Mouse (Mus musculus): ENCODE measurements at regions not wholly inside any gene's neighbourhood (a gene's known extent, or its start where the extent isn't known, plus 50 kb on each side); places are given as distances from the start of the nearest gene placed in this dataset.
A peak's percentile ranks its signal among the peaks of the same experiment; 100 is the strongest.

DNA sequence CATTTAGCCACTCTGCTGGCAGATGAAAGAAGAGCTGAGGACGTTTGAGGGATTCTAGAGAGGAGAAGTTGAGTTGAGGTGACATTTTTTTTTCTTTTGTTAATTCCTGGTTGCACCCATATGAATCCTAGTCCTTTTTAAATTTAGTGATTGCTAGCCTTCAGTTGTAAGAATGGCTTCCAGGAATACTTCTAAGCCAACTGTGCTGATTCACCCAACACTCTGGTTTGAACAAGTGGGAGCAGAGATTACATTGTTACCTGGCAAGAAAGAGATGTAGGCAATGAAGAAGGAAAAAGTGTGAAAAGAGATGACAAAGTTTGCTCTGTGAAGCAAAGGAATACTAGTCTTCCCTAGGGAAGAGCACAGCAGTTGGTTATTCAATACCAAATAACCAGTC, 261.1 kb upstream of the Kcnq5 start:
- no peak for DNase-seq (ENCODE audit: low spot score in 2 of 2)

DNA sequence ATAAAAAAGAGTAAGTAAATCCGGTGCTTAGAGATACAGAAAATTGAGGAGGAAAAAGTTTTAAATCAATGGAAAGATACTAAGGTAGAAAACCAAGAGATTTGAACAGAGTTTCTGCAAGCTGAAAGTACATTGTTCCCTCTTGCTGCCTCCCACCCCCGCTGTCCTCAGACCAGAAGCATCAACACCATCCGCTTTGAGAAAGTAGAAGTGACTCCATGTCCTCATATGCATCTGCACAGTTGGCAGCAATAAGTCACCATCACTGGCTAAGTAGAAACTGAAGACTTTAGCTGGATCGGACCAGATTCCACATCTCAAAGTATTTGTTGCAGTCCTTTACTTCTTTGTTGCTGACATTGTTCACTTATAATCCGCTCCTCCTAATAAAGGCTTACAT, 250.1 kb upstream of the Kcnq5 start:
- DNase-seq (ENCODE audit: low spot score in 2 of 2), result peak in 1 of 2 experiments; percentile 13

DNA sequence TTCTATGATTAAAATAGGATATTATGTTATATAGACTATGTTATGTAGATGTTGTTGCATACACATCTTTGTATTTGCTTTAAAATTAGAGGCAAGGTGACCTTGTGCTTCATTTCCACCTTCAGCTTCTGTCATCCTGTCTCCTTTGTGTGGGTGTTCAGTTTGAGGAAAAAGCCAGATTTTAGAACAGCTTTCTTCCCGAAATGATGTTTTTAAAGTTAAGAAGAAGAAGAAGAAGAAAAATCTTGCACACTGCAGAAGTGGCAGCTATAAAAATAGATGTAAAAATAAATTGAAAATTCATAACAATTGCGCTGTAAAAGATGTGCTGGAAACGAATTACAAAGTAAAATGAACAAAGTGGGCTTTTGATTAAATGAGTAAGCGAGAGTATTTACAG, 249.5 kb upstream of the Kcnq5 start:
- no peak for DNase-seq (ENCODE audit: low spot score in 2 of 2)

DNA sequence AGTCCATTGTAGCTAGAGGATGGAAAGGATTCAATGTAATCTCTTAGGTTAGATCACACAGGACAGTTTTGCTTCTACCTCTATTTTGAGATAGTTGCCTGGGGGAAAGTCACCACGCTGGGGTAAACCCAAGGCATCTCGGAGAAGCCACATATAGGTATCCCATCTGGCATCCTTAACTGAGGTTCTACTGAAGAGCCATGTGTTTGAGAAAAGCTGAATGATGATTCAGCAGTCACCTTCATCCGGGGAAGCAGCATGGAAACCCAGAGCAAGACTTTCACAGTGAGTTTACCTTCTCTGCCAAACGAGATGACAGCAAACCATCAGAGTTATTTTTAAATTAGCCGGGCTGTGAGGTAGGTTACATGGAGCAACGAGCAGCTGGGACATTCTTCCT, 248.9 kb upstream of the Kcnq5 start:
- peak in 1 of 2 experiments; percentile 3 for DNase-seq (ENCODE audit: low spot score in 2 of 2)

GRCm38 (mm10) chr1:22208287-22208686, 246.5 kb upstream of the Kcnq5 start:
- peak in 1 of 2 experiments; percentile 3 for DNase-seq (ENCODE audit: low spot score in 2 of 2)

DNA sequence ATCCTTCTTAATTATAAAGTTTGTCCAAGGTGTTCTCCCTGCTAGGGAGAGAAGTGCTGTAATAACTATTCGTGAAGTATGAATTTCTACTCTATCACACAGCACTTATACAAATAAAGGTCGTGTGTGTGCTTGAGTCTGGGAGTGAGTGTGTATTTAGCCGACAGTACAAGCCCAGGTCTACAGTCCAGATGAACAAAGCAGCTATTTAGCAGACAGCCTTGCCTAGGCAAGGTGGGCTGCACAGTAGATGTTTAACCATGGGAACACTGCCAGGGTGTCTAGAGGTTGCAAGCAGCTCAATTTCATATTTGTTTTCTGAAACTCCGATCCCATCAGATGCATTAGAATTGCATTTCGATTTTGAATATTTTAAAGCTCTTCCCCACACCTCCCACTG, 245.2 kb upstream of the Kcnq5 start:
- no peak for DNase-seq (ENCODE audit: low spot score in 2 of 2)

GRCm38 (mm10) chr1:22167621-22168181, 206.0 kb upstream of the Kcnq5 start:
- no peak for DNase-seq (ENCODE audit: low spot score in 2 of 2)

DNA sequence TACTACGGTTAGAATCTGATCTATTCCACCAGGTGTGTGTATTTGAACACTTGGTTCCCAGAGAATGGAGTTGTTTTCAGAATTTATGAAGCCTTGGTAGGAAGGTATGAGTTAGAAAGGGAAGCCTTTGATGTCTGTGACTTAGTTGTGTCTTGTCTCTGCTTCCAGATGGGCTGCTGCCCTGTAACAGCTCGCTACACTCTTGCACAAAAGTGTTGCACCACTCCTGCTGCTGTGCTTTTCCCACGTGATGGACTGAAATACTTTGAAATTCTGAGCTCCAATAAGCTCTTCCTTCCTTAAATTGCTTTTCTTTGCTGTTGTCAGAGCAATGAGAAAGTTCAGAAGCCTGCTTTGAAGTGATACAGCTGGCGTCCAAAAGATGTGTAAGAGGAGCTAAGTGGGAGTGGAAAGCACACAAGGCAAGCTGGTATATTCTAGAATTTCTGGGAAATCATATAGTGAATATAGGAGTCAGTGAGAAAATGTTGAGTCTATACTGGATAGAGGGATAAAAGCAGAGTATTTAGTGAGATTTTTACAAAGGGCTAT, 174.9 kb upstream of the Kcnq5 start:
- DNase-seq (ENCODE audit: low spot score in 2 of 2), result no peak

GRCm38 (mm10) chr1:22118266-22118772, 156.6 kb upstream of the Kcnq5 start:
- DNase-seq (ENCODE audit: low spot score in 2 of 2), result no peak

DNA sequence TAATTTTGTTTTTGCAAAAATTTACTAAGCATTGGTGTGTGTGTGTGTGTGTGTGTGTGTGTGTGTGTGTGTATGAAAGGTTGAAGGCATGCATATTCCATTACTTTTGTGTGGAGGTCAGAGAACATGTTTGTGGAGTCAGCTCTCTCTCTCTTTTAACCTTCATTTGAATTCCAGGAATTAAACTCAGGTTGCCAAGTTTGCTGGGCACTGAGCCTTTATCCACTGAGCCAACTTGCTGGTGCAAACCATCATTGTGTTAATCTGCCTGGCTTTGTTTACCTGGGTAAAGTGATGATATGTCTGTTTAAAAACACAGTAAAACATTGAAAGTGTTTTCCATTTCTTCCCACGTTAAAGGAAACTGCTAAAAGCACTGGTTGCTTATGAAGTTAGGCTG, 154.7 kb upstream of the Kcnq5 start:
- DNase-seq (ENCODE audit: low spot score in 2 of 2), result no peak

DNA sequence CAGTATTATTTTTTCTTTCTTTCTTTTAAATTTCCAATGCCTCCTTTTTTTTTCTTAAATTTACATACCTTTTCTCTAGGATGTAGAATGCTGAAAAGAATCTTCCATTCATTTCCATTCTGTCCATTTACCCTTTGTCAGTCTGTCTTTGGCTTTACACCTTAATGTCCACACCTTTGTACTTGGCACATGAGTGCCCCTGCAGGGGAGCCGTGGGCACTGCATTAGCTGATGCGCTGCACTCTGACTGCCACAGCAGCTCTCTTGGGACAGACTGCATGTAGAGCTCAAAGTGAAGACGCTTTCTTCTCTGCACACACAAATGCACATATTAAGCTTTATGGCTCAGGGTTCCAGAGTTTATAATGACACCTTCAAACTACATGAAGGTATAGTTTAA, 143.8 kb upstream of the Kcnq5 start:
- no peak for DNase-seq (ENCODE audit: low spot score in 2 of 2)

GRCm38 (mm10) chr1:22071405-22072117, 109.8 kb upstream of the Kcnq5 start:
- DNase-seq (ENCODE audit: low spot score in 2 of 2), result no peak

DNA sequence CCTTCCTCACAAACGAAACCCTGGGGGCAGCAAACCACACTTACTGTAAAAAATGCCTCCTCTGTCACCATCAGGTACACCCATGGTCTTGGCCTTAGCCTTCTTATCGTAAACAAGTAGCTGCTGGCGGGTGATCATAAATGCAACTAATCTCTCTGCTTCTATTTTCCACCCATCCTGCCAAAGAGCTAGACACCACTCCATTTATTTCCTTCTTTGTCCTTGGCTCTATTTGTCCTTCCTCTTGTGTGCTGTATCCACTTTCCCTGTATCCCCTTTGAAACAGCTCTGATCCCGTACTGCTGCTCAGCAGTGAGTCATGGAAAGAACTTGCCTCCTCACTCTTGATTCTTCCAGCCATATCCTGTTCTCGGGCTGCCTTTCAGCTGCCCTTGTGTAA, 108.3 kb upstream of the Kcnq5 start:
- DNase-seq (ENCODE audit: low spot score in 2 of 2), result no peak
